ENCODE assay signal across 15 mouse cellular contexts in genomic region chr10:80949081-80949480, GRCm38 (mm10). TPM values are rescaled to one million over a fixed set of nuclear protein-coding genes. Genes with fewer than 3 reads are reported as not detected.
DNase-seq lines count a peak whose midpoint lies in the region; ATAC-seq lines count a peak whose summit lies in the region.
"Had no signal": no experiment of that assay in that cellular context is flagged by ENCODE, and none has a peak within 500 bp of the region (broad histone marks: within the 10 kb centered on the region; RNA-seq: fewer than 3 reads in every experiment).

No protein-coding gene starts in this region.

- 0 out of 2 replicates have a peak overlapping the region, but pooled peaks have one; percentile 20 for H3K27ac ChIP-seq in forebrain, embryonic 10.5 days
- no peak overlapping the region for H3K27ac ChIP-seq in forebrain, embryonic 16.5 days (ENCODE audit: low read length)
- H3K27ac ChIP-seq in midbrain, embryonic 11.5 days (ENCODE audit: low read depth, low read length), result no peak overlapping the region
- H3K27ac ChIP-seq in midbrain, embryonic 15.5 days, result no peak overlapping the region
- H3K27ac ChIP-seq in embryonic facial prominence, embryonic 15.5 days (replicated peaks), result 0 out of 2 replicates have a peak overlapping the region, but pooled peaks have one; percentile 22
- H3K27ac ChIP-seq: forebrain, embryonic 13.5 days; hindbrain, embryonic 13.5 days; limb, embryonic 13.5 days; liver, embryonic 14.5 days; neural tube, embryonic 12.5 days had no signal

- H3K36me3 ChIP-seq in forebrain, embryonic 10.5 days (replicated peaks), result no peaks in the 10 kb centered on the region
- no peaks in the 10 kb centered on the region for H3K36me3 ChIP-seq in forebrain, embryonic 16.5 days (ENCODE audit: control insufficient read depth, insufficient read depth)
- H3K36me3 ChIP-seq in midbrain, embryonic 11.5 days (ENCODE audit: control insufficient read depth, insufficient read depth, low read length), result no peaks in the 10 kb centered on the region
- no peaks in the 10 kb centered on the region for H3K36me3 ChIP-seq in midbrain, embryonic 15.5 days (replicated peaks)
- no peaks in the 10 kb centered on the region for H3K36me3 ChIP-seq in embryonic facial prominence, embryonic 15.5 days
- H3K36me3 ChIP-seq: G1E; hindbrain, embryonic 13.5 days; limb, embryonic 13.5 days; neural tube, embryonic 12.5 days had no signal

- H3K9ac ChIP-seq in forebrain, embryonic 16.5 days (replicated peaks; ENCODE audit: low read depth, low read length), result no peak overlapping the region
- H3K9ac ChIP-seq in midbrain, embryonic 11.5 days (ENCODE audit: low read length), result no peak overlapping the region
- no peak overlapping the region for H3K9ac ChIP-seq in midbrain, embryonic 15.5 days
- H3K9ac ChIP-seq in embryonic facial prominence, embryonic 15.5 days, result no peak overlapping the region
- H3K9ac ChIP-seq: forebrain, embryonic 13.5 days; limb, embryonic 13.5 days; liver, embryonic 14.5 days; neural tube, embryonic 12.5 days had no signal

- WGBS in forebrain, embryonic 10.5 days, result 80% methylated on average over 3 of the region's 3 CpGs
- 68% methylated on average over 3 of the region's 3 CpGs for WGBS in forebrain, embryonic 16.5 days
- WGBS in midbrain, embryonic 11.5 days, result 83% methylated on average over 3 of the region's 3 CpGs
- WGBS in midbrain, embryonic 15.5 days, result 76% methylated on average over 3 of the region's 3 CpGs
- WGBS in embryonic facial prominence, embryonic 15.5 days, result 71% methylated on average over 3 of the region's 3 CpGs

- ATAC-seq in forebrain, embryonic 16.5 days, result no peak
- ATAC-seq in midbrain, embryonic 11.5 days (ENCODE audit: low FRiP score), result no peak
- no peak for ATAC-seq in midbrain, embryonic 15.5 days (replicated peaks)
- ATAC-seq in embryonic facial prominence, embryonic 15.5 days (ENCODE audit: insufficient number of reproducible peaks, low FRiP score, low TSS enrichment, low read depth), result no peak
- ATAC-seq: forebrain, embryonic 13.5 days had no signal

- H3K4me3 ChIP-seq in forebrain, embryonic 10.5 days, result no peak overlapping the region
- no peak overlapping the region for H3K4me3 ChIP-seq in forebrain, embryonic 16.5 days (replicated peaks; ENCODE audit: low read length)
- no peak overlapping the region for H3K4me3 ChIP-seq in midbrain, embryonic 11.5 days (ENCODE audit: low read depth, low read length)
- no peak overlapping the region for H3K4me3 ChIP-seq in midbrain, embryonic 15.5 days
- H3K4me3 ChIP-seq in embryonic facial prominence, embryonic 15.5 days (replicated peaks), result no peak overlapping the region
- H3K4me3 ChIP-seq: forebrain, embryonic 13.5 days; hindbrain, embryonic 13.5 days; limb, embryonic 13.5 days; neural tube, embryonic 12.5 days had no signal

- DNase-seq in forebrain, embryonic 10.5 days (ENCODE audit: extremely low spot score, low spot score), result no peak
- peak; percentile 23 for DNase-seq in midbrain, embryonic 11.5 days (ENCODE audit: low spot score, missing footprints)
- DNase-seq in kidney, postnatal 14 days, result no peak
- DNase-seq in thymus, postnatal 25 days, result no peak
- DNase-seq: cerebellum, adult 9-11 months; gastrocnemius, postnatal 36 days had no signal

- 0 out of 2 replicates have a peak, but pooled peaks cover 19% of the 10 kb centered on the region for H3K27me3 ChIP-seq in forebrain, embryonic 10.5 days (ENCODE audit: poor library complexity, severe bottlenecking)
- H3K27me3 ChIP-seq in forebrain, embryonic 16.5 days (replicated peaks; ENCODE audit: control insufficient read depth, insufficient read depth, low read length), result no peaks in the 10 kb centered on the region
- H3K27me3 ChIP-seq in midbrain, embryonic 11.5 days (ENCODE audit: control insufficient read depth, insufficient read depth, low read length), result no peaks in the 10 kb centered on the region; the same call in none of the 2 replicates
- no peaks in the 10 kb centered on the region; the same call in 1 of the 2 replicates for H3K27me3 ChIP-seq in midbrain, embryonic 15.5 days (replicated peaks)
- H3K27me3 ChIP-seq in embryonic facial prominence, embryonic 15.5 days, result no peaks in the 10 kb centered on the region
- H3K27me3 ChIP-seq: neural tube, embryonic 12.5 days had no signal

- peaks cover 37% of the 10 kb centered on the region for H3K4me1 ChIP-seq in forebrain, embryonic 10.5 days
- no peaks in the 10 kb centered on the region for H3K4me1 ChIP-seq in forebrain, embryonic 16.5 days (replicated peaks; ENCODE audit: control insufficient read depth, insufficient read depth, low read length)
- no peaks in the 10 kb centered on the region for H3K4me1 ChIP-seq in midbrain, embryonic 11.5 days (ENCODE audit: control insufficient read depth, insufficient read depth, low read length)
- H3K4me1 ChIP-seq in midbrain, embryonic 15.5 days, result no peaks in the 10 kb centered on the region
- peaks cover 21% of the 10 kb centered on the region for H3K4me1 ChIP-seq in embryonic facial prominence, embryonic 15.5 days

- H3K4me2 ChIP-seq in forebrain, embryonic 16.5 days (ENCODE audit: low read length), result no peak overlapping the region
- no peak overlapping the region for H3K4me2 ChIP-seq in midbrain, embryonic 11.5 days
- no peak overlapping the region for H3K4me2 ChIP-seq in midbrain, embryonic 15.5 days
- H3K4me2 ChIP-seq in embryonic facial prominence, embryonic 15.5 days (replicated peaks), result no peak overlapping the region
- H3K4me2 ChIP-seq: forebrain, embryonic 13.5 days; hindbrain, embryonic 13.5 days; limb, embryonic 13.5 days; neural tube, embryonic 12.5 days had no signal

- H3K9me3 ChIP-seq in forebrain, embryonic 10.5 days, result no peaks in the 10 kb centered on the region
- H3K9me3 ChIP-seq in forebrain, embryonic 16.5 days (ENCODE audit: control insufficient read depth, low read length), result no peaks in the 10 kb centered on the region
- H3K9me3 ChIP-seq in midbrain, embryonic 11.5 days (ENCODE audit: control insufficient read depth, low read length), result no peaks in the 10 kb centered on the region
- H3K9me3 ChIP-seq in midbrain, embryonic 15.5 days, result no peaks in the 10 kb centered on the region
- no peaks in the 10 kb centered on the region for H3K9me3 ChIP-seq in embryonic facial prominence, embryonic 15.5 days (replicated peaks)
- H3K9me3 ChIP-seq: forebrain, embryonic 13.5 days; G1E; hindbrain, embryonic 13.5 days; limb, embryonic 13.5 days; neural tube, embryonic 12.5 days had no signal

RNA-seq across cellular contexts. Expression of gene Gadd45b, which starts 19.2 kb away (rescaled TPM):
- 5.9 and 6.3 TPM in 2 replicates for polyA plus RNA-seq in forebrain, embryonic 10.5 days (2016; fragmentation: Nextera tagmentation; extraction: Ambion mirVana)
- polyA plus RNA-seq in forebrain, embryonic 16.5 days (2015; fragmentation: Nextera tagmentation; extraction: Ambion mirVana), result 5.8 and 7.0 TPM in 2 replicates
- 10.1 and 11.3 TPM in 2 replicates for polyA plus RNA-seq in midbrain, embryonic 11.5 days (2014; fragmentation: Nextera tagmentation; extraction: Ambion mirVana)
- 5.5 and 8.2 TPM in 2 replicates for polyA plus RNA-seq in midbrain, embryonic 15.5 days (2015; fragmentation: Nextera tagmentation; extraction: Ambion mirVana)
- 43.7 and 46.6 TPM in 2 replicates for polyA plus RNA-seq in embryonic facial prominence, embryonic 15.5 days (2015; fragmentation: Nextera tagmentation; extraction: Ambion mirVana)

RNA-seq across cellular contexts. Expression of gene Lmnb2, which starts 31.0 kb away (rescaled TPM):
- 85.6 and 89.5 TPM in 2 replicates for polyA plus RNA-seq in forebrain, embryonic 10.5 days (2016; fragmentation: Nextera tagmentation; extraction: Ambion mirVana)
- polyA plus RNA-seq in forebrain, embryonic 16.5 days (2015; fragmentation: Nextera tagmentation; extraction: Ambion mirVana), result 53.2 and 59.8 TPM in 2 replicates
- polyA plus RNA-seq in midbrain, embryonic 11.5 days (2014; fragmentation: Nextera tagmentation; extraction: Ambion mirVana), result 19.4 and 19.7 TPM in 2 replicates
- 46.9 and 48.9 TPM in 2 replicates for polyA plus RNA-seq in midbrain, embryonic 15.5 days (2015; fragmentation: Nextera tagmentation; extraction: Ambion mirVana)
- 56.7 and 60.1 TPM in 2 replicates for polyA plus RNA-seq in embryonic facial prominence, embryonic 15.5 days (2015; fragmentation: Nextera tagmentation; extraction: Ambion mirVana)

RNA-seq across cellular contexts. Expression of gene Timm13, which starts 48.3 kb away (rescaled TPM):
- 395 and 401 TPM in 2 replicates for polyA plus RNA-seq in forebrain, embryonic 10.5 days (2016; fragmentation: Nextera tagmentation; extraction: Ambion mirVana)
- polyA plus RNA-seq in forebrain, embryonic 16.5 days (2015; fragmentation: Nextera tagmentation; extraction: Ambion mirVana), result 298 and 299 TPM in 2 replicates
- polyA plus RNA-seq in midbrain, embryonic 11.5 days (2014; fragmentation: Nextera tagmentation; extraction: Ambion mirVana), result 321 and 347 TPM in 2 replicates
- 318 and 330 TPM in 2 replicates for polyA plus RNA-seq in midbrain, embryonic 15.5 days (2015; fragmentation: Nextera tagmentation; extraction: Ambion mirVana)
- 337 and 339 TPM in 2 replicates for polyA plus RNA-seq in embryonic facial prominence, embryonic 15.5 days (2015; fragmentation: Nextera tagmentation; extraction: Ambion mirVana)

Comparison
In these comparisons a context has a peak if more than half of its experiments do, and no peak if none do; other contexts are left out.
1. H3K27ac ChIP-seq: peak in forebrain, embryonic 10.5 days (single experiment) and embryonic facial prominence, embryonic 15.5 days (single experiment); none in forebrain, embryonic 16.5 days (single experiment), midbrain, embryonic 11.5 days (single experiment) and midbrain, embryonic 15.5 days (single experiment).